Mouse (Mus musculus) right cerebral cortex, adult 18-20 months (tissue): ENCODE measurements at regions not wholly inside any gene's neighbourhood (a gene's known extent, or its start where the extent isn't known, plus 50 kb on each side); places are given as distances from the start of the nearest gene placed in this dataset.

Experiments
- DNase-seq: peaks from one replicate; pipeline ENCODE4 v3.0.0; 2022; ENCODE audit warnings: mixed read lengths

DNA sequence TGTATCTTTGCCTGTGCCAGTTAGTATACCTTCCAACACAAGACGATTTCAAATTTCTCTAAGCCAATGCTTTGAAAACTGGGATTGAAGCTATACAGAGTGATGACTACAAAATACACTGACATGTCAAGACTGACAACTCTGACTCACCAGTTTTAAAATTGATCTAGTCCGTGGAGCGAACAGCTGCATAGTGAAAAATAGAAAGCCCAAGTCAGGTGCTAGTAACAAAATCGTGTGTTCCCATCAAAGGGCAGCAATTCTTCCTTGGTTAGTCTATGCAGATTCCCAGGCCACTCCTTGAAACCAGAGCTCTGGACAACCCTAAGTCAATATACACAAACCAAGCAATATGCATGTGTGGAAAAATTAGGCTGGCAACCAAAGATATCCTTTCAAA, 940.6 kb downstream of the Kcna4 start:
- DNase-seq = no peak

DNA sequence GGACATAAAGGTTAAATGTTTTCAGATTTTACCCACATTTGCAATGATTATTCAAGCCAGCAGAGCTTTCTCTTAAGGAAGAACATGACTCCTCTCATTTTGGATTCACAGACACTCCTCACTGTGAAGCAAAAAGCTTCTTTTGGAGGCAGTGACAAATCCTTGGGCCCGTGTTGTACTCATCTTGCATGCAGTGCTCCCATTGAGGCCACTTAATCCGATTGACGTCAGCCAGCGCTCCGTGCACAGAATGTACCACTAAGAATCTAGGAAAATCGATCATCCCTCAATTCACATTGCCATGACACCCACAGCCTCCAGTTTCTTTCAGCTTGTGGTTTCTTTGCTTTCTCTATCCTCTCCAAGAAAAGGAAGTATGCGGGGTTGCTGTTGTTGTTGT, 941.5 kb downstream of the Kcna4 start:
- DNase-seq = peak; percentile 9

DNA sequence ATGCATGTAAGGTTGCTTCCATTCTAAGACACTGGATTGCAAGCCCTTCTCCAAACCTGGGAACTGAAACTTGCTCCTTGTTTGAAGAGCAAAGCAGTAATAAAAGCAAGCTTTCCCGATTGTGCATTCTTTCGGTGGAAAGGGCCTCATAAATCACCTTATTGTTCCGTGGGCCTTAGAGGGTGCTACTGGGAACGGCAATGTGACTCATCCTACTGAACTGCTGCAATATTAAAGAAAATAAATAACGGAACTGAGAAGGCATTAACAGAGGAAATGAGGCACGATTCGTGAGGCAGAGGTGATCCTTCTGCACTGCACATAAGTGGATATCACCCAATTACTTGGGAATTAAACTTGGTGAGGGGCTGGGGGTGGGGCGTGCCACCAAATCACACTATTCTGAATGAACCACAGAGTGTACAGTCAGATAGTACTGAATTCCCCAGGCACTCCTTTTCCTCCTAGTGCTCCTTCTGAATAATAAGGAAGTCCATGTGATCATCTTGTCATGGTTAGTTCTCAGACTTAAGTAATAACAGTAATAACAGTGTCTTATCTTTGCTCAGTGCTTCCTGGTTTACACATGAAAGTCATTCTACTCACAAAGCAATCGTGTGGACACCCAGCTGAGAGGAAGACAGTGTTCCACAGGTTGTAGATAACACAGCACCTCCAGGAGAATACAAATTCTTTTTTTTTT, 946.0 kb downstream of the Kcna4 start:
- DNase-seq = no peak
